Mouse (Mus musculus): ENCODE measurements at regions not wholly inside any gene's neighbourhood (a gene's known extent, or its start where the extent isn't known, plus 50 kb on each side); places are given as distances from the start of the nearest gene placed in this dataset.
"Not testable (repeated sequence)": the region's sequence is repeated elsewhere in the genome, so short reads cannot be mapped to it uniquely, and the experiment has no call there.

DNA sequence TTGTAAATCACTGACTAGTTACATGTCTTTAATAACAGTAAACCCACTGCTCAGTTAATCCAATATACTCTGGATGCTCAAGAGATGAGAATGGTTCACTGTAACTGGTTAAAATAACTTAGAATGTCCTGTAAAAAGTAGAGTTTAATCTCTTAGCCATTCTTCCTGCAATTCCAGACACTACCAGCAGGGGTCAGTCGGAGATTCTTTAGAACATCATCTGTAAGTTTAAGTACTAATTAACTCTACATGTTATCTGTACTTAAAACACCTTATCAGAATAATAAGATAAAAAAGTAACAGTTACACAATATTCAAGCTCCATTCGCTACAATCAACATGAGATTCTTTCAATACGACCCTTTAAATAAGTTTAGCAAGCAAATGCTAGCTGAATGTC, 58.7 kb upstream of the Olig3 start:
- Histone ChIP-seq H3K36me3 (ENCODE audit: control insufficient read depth, insufficient read depth, low read length, poor library complexity, severe bottlenecking) (no peaks in the 10 kb centered on the region), H3K27me3 (ENCODE audit: control insufficient read depth, insufficient read depth, low read length, poor library complexity, severe bottlenecking) (no peaks in the 10 kb centered on the region)
- peak; percentile 65 for DNase-seq (ENCODE audit: low read depth, low spot score)

DNA sequence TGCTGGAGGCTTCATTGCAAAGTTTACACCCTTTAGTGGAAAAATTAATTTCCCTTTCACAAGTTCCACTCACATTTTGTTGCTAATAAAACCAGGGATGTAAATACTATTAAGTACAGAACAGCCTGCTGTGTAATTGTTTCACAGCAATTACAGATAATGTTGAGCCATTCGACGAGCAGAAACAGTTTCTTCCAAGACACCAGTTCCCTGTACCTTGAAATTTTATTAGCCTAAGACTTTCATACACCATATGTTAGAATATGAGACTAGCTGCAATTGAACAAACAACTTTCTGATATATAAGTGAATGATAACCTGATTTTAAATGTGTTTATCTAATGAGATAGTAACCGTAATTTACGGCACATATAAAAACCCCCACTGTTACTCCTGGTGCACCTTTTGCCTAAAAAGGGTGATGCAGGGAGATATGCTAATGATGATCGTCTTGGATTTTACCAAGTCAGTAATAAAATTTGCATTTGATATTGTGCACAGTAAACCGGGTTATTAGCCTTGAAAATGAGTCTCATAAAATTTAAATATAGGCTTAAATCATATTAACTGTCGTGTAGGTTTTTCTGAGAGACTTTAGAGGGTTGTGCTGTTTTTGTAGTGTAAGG, 60.8 kb upstream of the Olig3 start:
- no peaks in the 10 kb centered on the region for H3K27me3 ChIP-seq (ENCODE audit: control insufficient read depth, insufficient read depth, low read length, poor library complexity, severe bottlenecking)
- H3K36me3 ChIP-seq (ENCODE audit: control insufficient read depth, insufficient read depth, low read length, poor library complexity, severe bottlenecking) = no peaks in the 10 kb centered on the region
- DNase-seq (ENCODE audit: low read depth, low spot score) = no peak

DNA sequence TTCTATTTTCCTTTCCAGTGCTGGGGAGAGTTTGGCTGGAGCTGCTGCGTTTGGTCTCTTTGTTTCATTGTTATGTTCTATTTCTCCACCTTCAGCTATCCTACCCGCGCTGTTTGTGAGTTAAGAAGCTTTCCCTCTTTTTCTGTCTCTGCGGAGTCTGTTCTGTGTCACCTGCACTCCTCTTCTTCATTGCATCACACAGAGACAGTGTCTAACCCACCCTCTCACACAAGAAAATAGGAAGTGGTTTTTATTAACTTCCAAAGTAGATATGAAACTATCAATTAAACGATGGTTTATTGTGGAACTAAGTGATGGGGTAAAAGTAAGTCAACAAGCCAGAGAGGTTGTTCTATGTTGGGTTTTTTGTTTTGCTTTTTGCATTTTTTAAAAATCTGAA, 64.9 kb upstream of the Olig3 start:
- Histone ChIP-seq H3K27me3 (ENCODE audit: control insufficient read depth, insufficient read depth, low read length, poor library complexity, severe bottlenecking) (no peaks in the 10 kb centered on the region), H3K36me3 (ENCODE audit: control insufficient read depth, insufficient read depth, low read length, poor library complexity, severe bottlenecking) (no peaks in the 10 kb centered on the region)
- DNase-seq (ENCODE audit: low read depth, low spot score) = no peak

DNA sequence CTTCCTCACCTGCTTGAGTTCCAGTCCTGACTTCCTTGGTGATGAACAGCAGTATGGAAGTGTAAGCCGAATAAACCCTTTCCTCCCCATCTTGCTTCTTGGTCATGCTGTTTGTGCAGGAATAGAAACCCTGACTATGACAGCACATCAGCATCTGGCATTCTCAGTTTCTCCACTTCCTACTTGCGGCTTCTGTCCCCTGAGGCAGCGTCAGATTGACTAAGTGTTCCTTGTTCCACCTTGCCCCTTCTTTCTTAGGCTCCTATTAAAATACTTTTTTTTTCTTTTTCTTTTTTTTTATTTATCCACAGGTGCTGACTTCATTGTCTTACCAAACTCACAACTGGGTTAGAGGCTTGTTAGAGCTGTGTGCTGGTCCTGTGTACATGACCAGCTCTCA, 65.3 kb upstream of the Olig3 start:
- H3K27me3 ChIP-seq (ENCODE audit: control insufficient read depth, insufficient read depth, low read length, poor library complexity, severe bottlenecking); H3K36me3 ChIP-seq (ENCODE audit: control insufficient read depth, insufficient read depth, low read length, poor library complexity, severe bottlenecking): not testable (repeated sequence)
- DNase-seq (ENCODE audit: low read depth, low spot score) = peak; percentile 42

DNA sequence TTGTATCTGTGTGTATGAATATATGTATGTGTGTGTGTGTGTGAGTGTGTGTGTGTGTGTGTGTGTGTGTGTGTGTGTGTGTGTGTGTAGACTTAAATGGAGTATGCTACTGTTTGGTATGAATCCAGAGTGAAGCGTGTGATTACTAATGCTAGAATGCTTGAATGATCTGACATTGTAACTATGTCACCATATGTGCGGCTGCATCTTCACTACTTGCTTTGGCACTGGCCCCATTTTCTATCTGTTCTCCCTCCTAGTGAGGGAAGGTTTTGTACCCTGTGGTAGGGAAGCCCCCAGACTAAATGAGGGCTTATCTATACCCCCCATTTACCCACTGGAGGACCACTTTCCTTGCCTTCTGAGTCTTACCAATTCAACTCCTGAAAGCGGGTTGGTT, 74.2 kb upstream of the Olig3 start:
- DNase-seq (ENCODE audit: low read depth, low spot score) = no peak
- no peaks in the 10 kb centered on the region for H3K27me3 ChIP-seq (ENCODE audit: control insufficient read depth, insufficient read depth, low read length, poor library complexity, severe bottlenecking)
- no peaks in the 10 kb centered on the region for H3K36me3 ChIP-seq (ENCODE audit: control insufficient read depth, insufficient read depth, low read length, poor library complexity, severe bottlenecking)

DNA sequence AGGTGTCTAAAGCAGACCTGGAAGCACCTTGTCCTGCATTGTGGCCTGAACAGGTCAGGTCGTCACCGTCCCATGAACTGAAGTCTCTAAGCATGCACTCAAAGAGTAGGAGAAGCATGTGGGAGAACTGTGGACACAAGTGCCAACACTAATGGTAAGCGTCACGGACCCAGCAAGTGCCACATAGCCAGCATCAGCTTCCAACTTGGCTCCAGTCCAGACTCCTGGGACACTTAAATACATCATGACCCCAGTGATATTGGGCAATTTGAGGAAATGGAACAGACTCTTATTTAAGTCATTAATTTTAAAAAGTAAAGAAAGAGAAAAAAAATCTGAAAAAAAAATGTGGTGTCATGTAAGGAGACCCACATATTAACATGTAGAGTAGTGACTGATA, 75.3 kb upstream of the Olig3 start:
- no peak for DNase-seq (ENCODE audit: low read depth, low spot score)
- no peaks in the 10 kb centered on the region for H3K36me3 ChIP-seq (ENCODE audit: control insufficient read depth, insufficient read depth, low read length, poor library complexity, severe bottlenecking)
- no peaks in the 10 kb centered on the region for H3K27me3 ChIP-seq (ENCODE audit: control insufficient read depth, insufficient read depth, low read length, poor library complexity, severe bottlenecking)

DNA sequence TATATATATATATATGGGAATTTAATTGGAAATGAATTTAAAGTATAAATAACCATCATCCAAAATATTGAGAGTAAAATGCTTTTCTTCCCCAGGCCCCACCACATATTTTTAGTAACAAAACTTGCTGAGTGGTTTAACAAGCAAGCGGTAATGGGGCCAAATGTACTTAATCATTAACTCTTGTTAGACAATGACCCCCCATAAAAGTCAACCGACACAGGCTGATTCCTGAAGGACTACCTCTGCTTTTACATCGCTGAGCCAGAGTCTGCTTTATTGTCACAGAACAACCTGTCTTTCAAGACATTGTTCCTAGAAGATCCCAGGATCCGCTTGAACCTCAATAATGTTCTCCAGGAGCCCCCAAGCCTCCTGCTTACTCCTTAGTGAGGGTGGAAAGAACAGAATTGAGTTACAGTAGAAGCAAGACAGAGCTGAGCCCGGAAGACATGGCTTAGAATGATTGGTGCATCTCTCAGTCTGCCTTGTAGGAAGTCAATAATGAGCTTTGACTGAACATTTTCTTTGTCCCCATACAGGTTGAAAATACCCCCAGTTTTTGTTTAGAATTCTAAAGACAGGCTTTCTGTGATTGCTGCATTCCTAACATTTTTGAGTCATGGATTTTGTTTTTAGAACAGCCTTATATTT, 78.0 kb upstream of the Olig3 start:
- Histone ChIP-seq H3K27me3 (ENCODE audit: control insufficient read depth, insufficient read depth, low read length, poor library complexity, severe bottlenecking) (no peaks in the 10 kb centered on the region), H3K36me3 (ENCODE audit: control insufficient read depth, insufficient read depth, low read length, poor library complexity, severe bottlenecking) (no peaks in the 10 kb centered on the region)
- DNase-seq (ENCODE audit: low read depth, low spot score) = no peak

DNA sequence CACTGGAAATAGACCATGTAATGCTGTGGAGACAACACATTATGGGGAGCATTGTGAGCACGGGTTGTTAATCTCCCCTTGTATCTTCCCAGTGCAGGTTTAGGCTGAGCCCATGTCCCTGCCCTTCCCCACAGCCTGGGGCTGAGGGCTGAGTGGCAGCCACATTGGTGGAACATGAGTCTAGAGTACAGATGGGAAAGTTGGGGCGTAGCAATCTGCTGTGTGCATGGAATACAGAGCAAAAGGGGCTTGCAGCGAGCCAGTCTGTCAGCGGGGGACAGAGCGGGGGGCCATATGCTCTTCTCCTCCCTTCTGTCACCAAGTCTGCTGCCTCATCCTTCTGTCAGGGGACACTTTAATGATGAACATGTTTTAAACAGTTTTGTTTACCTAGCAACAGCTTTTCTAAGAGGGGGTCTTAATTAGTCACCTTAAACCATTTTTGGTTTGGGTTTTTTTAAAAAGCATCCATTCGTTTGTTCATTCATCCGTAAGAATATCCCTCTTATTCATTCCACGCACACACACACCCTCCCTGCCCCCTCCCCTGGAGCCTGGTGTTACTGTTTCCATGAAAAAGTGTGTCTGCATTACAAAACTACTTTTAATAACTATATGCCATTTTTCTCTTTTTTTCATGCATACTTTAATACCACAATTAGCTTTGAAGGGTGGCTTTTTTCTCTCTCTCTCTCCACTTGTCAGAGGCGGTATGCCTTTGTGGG, 79.1 kb upstream of the Olig3 start:
- no peaks in the 10 kb centered on the region for H3K27me3 ChIP-seq (ENCODE audit: control insufficient read depth, insufficient read depth, low read length, poor library complexity, severe bottlenecking)
- no peak for DNase-seq (ENCODE audit: low read depth, low spot score)
- no peaks in the 10 kb centered on the region for H3K36me3 ChIP-seq (ENCODE audit: control insufficient read depth, insufficient read depth, low read length, poor library complexity, severe bottlenecking)

DNA sequence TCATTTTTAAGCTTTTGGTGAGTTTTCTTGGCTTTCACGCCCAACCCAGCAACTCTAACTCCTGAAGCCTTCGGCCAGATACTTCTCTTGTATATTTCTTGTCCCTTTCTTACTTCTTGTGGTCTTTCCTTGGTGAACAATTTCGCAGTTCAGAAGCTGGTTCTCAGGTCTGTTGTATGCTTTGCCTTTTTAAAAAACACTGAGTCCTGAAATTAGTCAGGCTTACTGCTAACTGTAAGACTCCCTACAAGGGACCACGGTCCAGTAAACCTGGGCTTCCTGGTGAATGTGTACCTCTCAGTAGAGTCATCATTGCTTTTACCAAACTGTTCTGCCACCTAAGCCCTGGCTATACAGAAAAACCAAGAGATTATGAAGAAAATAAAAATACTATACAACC, 81.3 kb upstream of the Olig3 start:
- H3K27me3 ChIP-seq (ENCODE audit: control insufficient read depth, insufficient read depth, low read length, poor library complexity, severe bottlenecking) = no peaks in the 10 kb centered on the region
- no peak for DNase-seq (ENCODE audit: low read depth, low spot score)
- H3K36me3 ChIP-seq (ENCODE audit: control insufficient read depth, insufficient read depth, low read length, poor library complexity, severe bottlenecking) = no peaks in the 10 kb centered on the region

DNA sequence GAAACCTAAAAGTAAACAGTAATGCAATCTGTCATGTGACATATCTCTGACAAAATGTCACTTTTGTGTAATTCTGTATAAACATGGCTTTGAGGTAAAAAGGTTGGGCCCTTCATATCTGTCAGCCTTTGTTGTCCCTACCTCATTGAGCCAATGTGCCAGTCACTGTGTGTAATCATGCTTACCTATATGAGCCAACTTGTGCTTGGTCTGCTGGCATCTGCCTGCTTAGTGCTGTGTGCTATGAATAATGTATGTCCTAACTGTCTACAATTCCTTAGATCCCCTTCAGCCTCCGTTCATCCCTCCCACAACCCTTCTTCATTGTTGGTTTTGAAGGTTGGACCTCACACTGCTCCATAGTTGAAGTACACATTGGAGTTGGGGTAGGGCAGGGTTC, 86.9 kb upstream of the Olig3 start:
- Histone ChIP-seq H3K27me3 (ENCODE audit: control insufficient read depth, insufficient read depth, low read length, poor library complexity, severe bottlenecking) (no peaks in the 10 kb centered on the region), H3K36me3 (ENCODE audit: control insufficient read depth, insufficient read depth, low read length, poor library complexity, severe bottlenecking) (no peaks in the 10 kb centered on the region)
- no peak for DNase-seq (ENCODE audit: low read depth, low spot score)

DNA sequence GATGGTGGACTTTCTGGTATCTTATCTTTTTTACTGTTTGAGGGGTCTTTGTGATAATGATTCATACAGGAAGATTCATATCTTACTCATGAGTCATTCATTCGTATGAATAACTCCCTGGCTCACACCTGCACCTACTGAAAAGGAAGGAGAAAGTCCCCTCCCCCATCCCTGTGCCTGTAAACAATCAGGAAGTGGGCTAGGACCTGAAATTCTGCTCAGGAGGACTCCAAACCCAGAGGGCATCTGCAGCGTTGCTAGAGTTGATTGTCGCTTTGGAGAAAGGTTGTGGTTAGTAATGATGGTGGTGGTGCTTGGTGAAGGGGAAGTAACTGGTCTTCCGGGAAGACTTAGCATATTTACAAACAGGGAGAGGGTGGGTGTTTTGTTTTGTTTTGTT, 88.3 kb upstream of the Olig3 start:
- no peak for DNase-seq (ENCODE audit: low read depth, low spot score)
- H3K36me3 ChIP-seq (ENCODE audit: control insufficient read depth, insufficient read depth, low read length, poor library complexity, severe bottlenecking) = no peaks in the 10 kb centered on the region
- no peaks in the 10 kb centered on the region for H3K27me3 ChIP-seq (ENCODE audit: control insufficient read depth, insufficient read depth, low read length, poor library complexity, severe bottlenecking)

DNA sequence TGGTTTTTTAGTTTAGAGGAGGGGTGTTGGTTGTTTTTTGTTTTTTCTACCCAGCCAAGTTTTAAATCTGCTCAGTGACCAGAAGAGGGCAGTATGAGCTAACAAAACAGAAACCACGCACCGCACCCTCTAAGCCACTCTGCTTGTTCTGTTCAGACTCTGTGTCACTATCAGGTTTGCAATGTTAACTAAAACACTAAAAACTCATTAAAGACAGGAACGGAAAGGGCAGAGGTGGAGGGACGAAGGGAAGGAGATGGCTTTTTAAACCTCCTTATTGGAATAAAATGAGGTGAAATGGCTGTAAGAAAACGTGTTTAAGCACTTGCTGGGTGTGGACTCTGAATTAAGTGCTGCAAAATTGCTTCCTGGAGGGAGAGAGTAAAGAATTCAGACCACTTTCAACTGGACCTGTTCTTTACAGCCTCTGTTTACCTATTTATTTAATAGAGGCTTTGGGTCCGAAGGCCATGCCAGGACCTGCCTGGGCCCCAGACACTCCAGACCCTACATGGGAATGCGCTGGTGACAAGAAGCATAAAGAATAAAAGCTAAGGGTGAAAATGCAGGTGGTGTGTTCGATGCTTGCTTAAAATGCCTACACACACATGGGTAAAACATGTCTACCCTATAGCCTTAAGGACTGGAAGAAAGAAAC, 116.1 kb upstream of the Olig3 start:
- H3K36me3 ChIP-seq (ENCODE audit: control insufficient read depth, insufficient read depth, low read length, poor library complexity, severe bottlenecking) = no peaks in the 10 kb centered on the region
- peak; percentile 77 for DNase-seq (ENCODE audit: low read depth, low spot score)

DNA sequence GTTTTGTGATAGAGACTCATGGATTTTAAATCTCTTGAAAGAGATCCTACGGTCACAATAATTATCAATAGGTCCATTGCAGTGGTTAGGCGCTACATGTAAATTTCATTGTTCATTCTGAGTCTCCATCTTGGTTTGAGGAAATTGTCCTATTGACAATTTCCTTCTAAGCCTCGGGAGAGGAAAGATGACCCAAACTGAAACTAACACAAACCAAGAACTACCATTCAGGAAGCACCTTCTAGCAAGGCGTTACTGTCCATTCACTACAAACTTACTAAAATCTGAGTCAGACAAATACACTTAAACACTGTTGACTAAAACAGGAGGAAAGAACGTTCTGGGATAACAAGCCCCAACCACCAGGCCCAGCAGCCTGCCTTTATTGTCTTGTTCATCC, 140.1 kb upstream of the Olig3 start:
- DNase-seq (ENCODE audit: low read depth, low spot score) = no peak
- H3K36me3 ChIP-seq (ENCODE audit: control insufficient read depth, insufficient read depth, low read length, poor library complexity, severe bottlenecking) = no peaks in the 10 kb centered on the region
- H3K27me3 ChIP-seq (ENCODE audit: control insufficient read depth, insufficient read depth, low read length, poor library complexity, severe bottlenecking) = no peaks in the 10 kb centered on the region

More for the DNA sequence above, 116.1 kb upstream of the Olig3 start:
- no peaks in the 10 kb centered on the region for H3K27me3 ChIP-seq (ENCODE audit: control insufficient read depth, insufficient read depth, low read length, poor library complexity, severe bottlenecking)

DNA sequence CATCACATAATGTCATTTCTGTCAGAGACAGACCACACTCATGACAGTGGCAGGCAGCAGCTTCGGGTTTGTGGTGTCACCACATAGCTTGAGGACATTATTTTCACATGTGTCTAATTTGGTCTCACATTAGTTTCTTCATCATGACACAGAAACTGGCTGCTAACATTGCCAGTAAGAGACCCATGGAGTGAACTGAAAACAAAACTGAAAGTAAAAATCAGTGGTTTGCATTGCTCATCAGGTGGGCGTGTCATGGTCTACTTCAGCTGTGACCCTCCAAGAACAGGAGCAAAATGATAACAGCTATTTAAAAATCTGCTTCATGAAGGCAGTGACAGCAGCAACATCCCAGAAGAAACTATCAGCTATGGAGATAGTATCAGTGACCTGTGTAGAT, 146.6 kb upstream of the Olig3 start:
- Histone ChIP-seq H3K27me3 (ENCODE audit: control insufficient read depth, insufficient read depth, low read length, poor library complexity, severe bottlenecking) (no peaks in the 10 kb centered on the region), H3K36me3 (ENCODE audit: control insufficient read depth, insufficient read depth, low read length, poor library complexity, severe bottlenecking) (no peaks in the 10 kb centered on the region)
- DNase-seq (ENCODE audit: low read depth, low spot score) = peak; percentile 32

DNA sequence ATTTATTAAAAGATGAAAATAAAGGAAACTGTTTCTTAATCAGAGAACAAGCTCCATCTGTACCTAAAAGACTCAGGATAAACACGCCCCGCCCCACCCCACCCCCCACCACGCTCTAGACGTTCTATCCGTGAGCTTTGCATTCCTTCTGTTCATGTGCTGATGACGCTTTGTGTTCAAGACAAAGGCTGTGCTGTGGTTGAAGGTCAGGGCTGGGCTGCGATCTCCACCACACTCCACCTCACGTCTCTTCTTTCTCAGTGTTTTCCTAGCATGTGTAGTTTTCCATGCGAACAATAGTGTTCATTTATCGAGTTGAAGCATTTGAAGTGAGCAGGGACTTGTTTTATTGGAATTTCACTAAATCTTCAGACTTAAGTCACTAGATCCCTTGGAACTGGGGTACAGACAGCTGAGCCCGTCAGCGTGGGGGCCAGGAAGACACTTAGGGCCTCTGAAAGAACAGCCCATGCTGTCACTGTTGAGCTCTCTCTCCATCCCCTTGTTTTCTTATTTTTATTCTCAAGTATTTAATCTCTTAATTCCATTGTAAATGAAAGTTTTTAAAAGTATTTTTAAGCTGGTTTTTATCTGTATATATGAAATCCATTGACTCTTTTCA, 148.1 kb upstream of the Olig3 start:
- Histone ChIP-seq H3K36me3 (ENCODE audit: control insufficient read depth, insufficient read depth, low read length, poor library complexity, severe bottlenecking) (no peaks in the 10 kb centered on the region), H3K27me3 (ENCODE audit: control insufficient read depth, insufficient read depth, low read length, poor library complexity, severe bottlenecking) (no peaks in the 10 kb centered on the region)
- no peak for DNase-seq (ENCODE audit: low read depth, low spot score)
